Mouse (Mus musculus): ENCODE measurements around the gene Zfp174. TPM values are rescaled to one million over a fixed set of nuclear protein-coding genes. Genes with fewer than 3 reads are reported as not detected.

Gene Zfp174
- total RNA-seq, 4 experiments from 2014 or later, result 4.1 to 5.0 (median 4.3) TPM

- peak; percentile 89 to 93 for DNase-seq (ENCODE audit: low spot score in 2 of 2)
These were observed 37.4 kb downstream of the Zfp174 start, which contains the start of the genes Zfp597 and Gm20695 for GRCm38 (mm10) chr16:3884201-3885064. TSS of gene Zfp597 (minus strand) at chr16:3884561. TSS of gene Gm20695 (plus strand) at chr16:3884648.

GRCm38 (mm10) chr16:3885065-3885670 lies 38.1 kb downstream of the Zfp174 start:
- DNase-seq (ENCODE audit: low spot score in 2 of 2), result no peak

- DNase-seq (ENCODE audit: low spot score in 2 of 2), result no peak
These were observed 44.7 kb downstream of the Zfp174 start for GRCm38 (mm10) chr16:3891621-3892295.

- no peak for DNase-seq (ENCODE audit: low spot score in 2 of 2)
These were observed 46.7 kb downstream of the Zfp174 start for GRCm38 (mm10) chr16:3893739-3894138.

- no peak for DNase-seq (ENCODE audit: low spot score in 2 of 2)
These were observed 48.2 kb downstream of the Zfp174 start for GRCm38 (mm10) chr16:3895173-3895792.

- DNase-seq (ENCODE audit: low spot score in 2 of 2), result no peak
These were observed 49.0 kb downstream of the Zfp174 start for GRCm38 (mm10) chr16:3896046-3896445.

GRCm38 (mm10) chr16:3896553-3896952 lies 49.5 kb downstream of the Zfp174 start:
- no peak for DNase-seq (ENCODE audit: low spot score in 2 of 2)

- no peak for DNase-seq (ENCODE audit: low spot score in 2 of 2)
These were observed 60.4 kb downstream of the Zfp174 start for GRCm38 (mm10) chr16:3907471-3907870.

Other genes starting within 250 kb of the Zfp174 start
- gene Mefv, start 129.2 kb upstream of the Zfp174 start, total RNA-seq (2022), result not detected
- gene Zfp263, start 103.2 kb upstream of the Zfp174 start, total RNA-seq (2022), result 10 to 100 TPM; 19.0 to 21.0 (median 20.6) TPM
- not detected for gene Olfr15, start 16.4 kb upstream of the Zfp174 start, total RNA-seq (2022)
- gene Naa60, start 25.1 kb downstream of the Zfp174 start, total RNA-seq (2022), result 100 to 1,000 TPM in 3 of 4 experiments, 10 to 100 TPM in 1; 96.9 to 125 (median 103) TPM
- 10 to 100 TPM; 21.3 to 29.5 (median 24.6) TPM for gene Zfp597, start 37.3 kb downstream of the Zfp174 start, total RNA-seq (2022)
- gene Gm20695, start 37.4 kb downstream of the Zfp174 start, total RNA-seq (2022), result under 1 TPM in 1 of 4 experiments, not detected in 3; 0.68 TPM
- 1 to 10 TPM; 5.4 to 9.3 (median 7.2) TPM for gene 1700037C18Rik, start 61.4 kb downstream of the Zfp174 start, total RNA-seq (2022)
- 10 to 100 TPM; 29.9 to 33.1 (median 31.7) TPM for gene Cluap1, start 61.5 kb downstream of the Zfp174 start, total RNA-seq (2022)
- gene Nlrc3, start 129.4 kb downstream of the Zfp174 start, total RNA-seq (2022), result 1 to 10 TPM; 2.5 to 3.4 (median 2.6) TPM
- 10 to 100 TPM; 39.7 to 54.5 (median 48.5) TPM for gene Slx4, start 156.5 kb downstream of the Zfp174 start, total RNA-seq (2022)
- gene Dnase1, start 189.7 kb downstream of the Zfp174 start, total RNA-seq (2022), result not detected
- 10 to 100 TPM; 73.6 to 80.6 (median 76.8) TPM for gene Trap1, start 230.6 kb downstream of the Zfp174 start, total RNA-seq (2022)